ENCODE assay signal across 10 mouse cellular contexts in genomic region chr15:95935141-95935540, GRCm38 (mm10).
DNase-seq lines count a peak whose midpoint lies in the region; ATAC-seq and TF ChIP-seq lines count a peak whose summit lies in the region.
"Had no signal": no experiment of that assay in that cellular context is flagged by ENCODE, and none has a peak within 500 bp of the region (broad histone marks: within the 10 kb centered on the region; RNA-seq: fewer than 3 reads in every experiment).

No protein-coding gene starts in this region.

- H3K36me3 ChIP-seq in midbrain, postnatal 0 days (ENCODE audit: insufficient read depth, low read length): peaks cover 10% of the 10 kb centered on the region; the same call in 1 of the 2 replicates
- H3K36me3 ChIP-seq in midbrain, embryonic 13.5 days: peaks cover 26% of the 10 kb centered on the region
- no peaks in the 10 kb centered on the region for H3K36me3 ChIP-seq in kidney, adult 2 months (ENCODE audit: control insufficient read depth, insufficient read depth, low read length)

- H3K27me3 ChIP-seq in cerebellum, adult 2 months (ENCODE audit: control insufficient read depth, insufficient read depth, low read length): no peaks in the 10 kb centered on the region
- H3K27me3 ChIP-seq in midbrain, postnatal 0 days (ENCODE audit: insufficient read depth, low read length): no peaks in the 10 kb centered on the region
- no peaks in the 10 kb centered on the region for H3K27me3 ChIP-seq in midbrain, embryonic 13.5 days
- H3K27me3 ChIP-seq in kidney, adult 2 months (replicated peaks; ENCODE audit: control insufficient read depth, insufficient read depth, low read length): no peaks in the 10 kb centered on the region
- H3K27me3 ChIP-seq: megakaryocyte, embryonic 14.5 days had no signal

- no peak overlapping the region for H3K9ac ChIP-seq in midbrain, postnatal 0 days (replicated peaks; ENCODE audit: low read length, poor library complexity, severe bottlenecking)
- no peak overlapping the region for H3K9ac ChIP-seq in midbrain, embryonic 13.5 days (replicated peaks)

- DNase-seq in cerebellum, adult 2 months: peak; percentile 28 to 33
- peak; percentile 71 for DNase-seq in midbrain, postnatal 0 days (ENCODE audit: low spot score)
- peak; percentile 24 to 26 for DNase-seq in left cerebral cortex, adult 2 months (ENCODE audit: extremely low spot score in 1 of 2, low spot score in 2 of 2)
- peak; percentile 48 to 59 for DNase-seq in right cerebral cortex, postnatal 36 days (ENCODE audit: low spot score in 2 of 2)
- no peak for DNase-seq in kidney, adult 2 months
- no peak for DNase-seq in retina, embryonic 14.5 days (ENCODE audit: low spot score)
- DNase-seq: kidney, postnatal 4 days had no signal

- no peaks in the 10 kb centered on the region; the same call in 1 of the 2 replicates for H3K4me1 ChIP-seq in cerebellum, adult 2 months (ENCODE audit: control insufficient read depth, insufficient read depth, low read length)
- no peaks in the 10 kb centered on the region for H3K4me1 ChIP-seq in midbrain, postnatal 0 days (ENCODE audit: insufficient read depth, low read length)
- H3K4me1 ChIP-seq in midbrain, embryonic 13.5 days (replicated peaks): 0 out of 2 replicates have a peak, but pooled peaks cover 2% of the 10 kb centered on the region
- no peaks in the 10 kb centered on the region for H3K4me1 ChIP-seq in kidney, adult 2 months (ENCODE audit: control insufficient read depth, insufficient read depth, low read length)

- TF ChIP-seq POLR2A in cerebellum, adult 2 months (IDR thresholded peaks at IDR 0.05; ENCODE audit: borderline replicate concordance, insufficient read depth, low read length): no peak
- TF ChIP-seq POLR2A in kidney, adult 2 months (IDR thresholded peaks at IDR 0.05; ENCODE audit: low read depth, low read length): no peak

- WGBS in cerebellum, adult 2 months: 19% methylated on average over 11 of the region's 11 CpGs
- 62% methylated on average over 11 of the region's 11 CpGs for WGBS in midbrain, postnatal 0 days
- 83% methylated on average over 11 of the region's 11 CpGs for WGBS in midbrain, embryonic 13.5 days
- 90% methylated on average over 11 of the region's 11 CpGs for WGBS in kidney, adult 2 months

- intact Hi-C loops in left cerebral cortex, adult 2 months (cut with DNase I): no loop called here

- peak overlapping the region; percentile 26 for H3K4me3 ChIP-seq in cerebellum, adult 2 months (replicated peaks; ENCODE audit: insufficient read depth, low read depth, low read length)
- H3K4me3 ChIP-seq in midbrain, postnatal 0 days (ENCODE audit: low read depth, low read length): no peak overlapping the region
- H3K4me3 ChIP-seq in midbrain, embryonic 13.5 days (replicated peaks): no peak overlapping the region
- H3K4me3 ChIP-seq in left cerebral cortex, adult 2 months: peak overlapping the region; percentile 28
- no peak overlapping the region for H3K4me3 ChIP-seq in kidney, adult 2 months (ENCODE audit: insufficient read depth, low read depth, low read length)
- H3K4me3 ChIP-seq: megakaryocyte, embryonic 14.5 days had no signal

- H3K9me3 ChIP-seq in midbrain, postnatal 0 days (ENCODE audit: low read length): no peaks in the 10 kb centered on the region
- 0 out of 2 replicates have a peak, but pooled peaks cover 4% of the 10 kb centered on the region for H3K9me3 ChIP-seq in midbrain, embryonic 13.5 days

- TF ChIP-seq CTCF in cerebellum, adult 2 months (IDR thresholded peaks at IDR 0.05; ENCODE audit: borderline replicate concordance, insufficient read depth, low read depth, low read length): no peak
- TF ChIP-seq CTCF in midbrain, postnatal 0 days (IDR thresholded peaks at IDR 0.05): no peak
- TF ChIP-seq CTCF in left cerebral cortex, adult 2 months (IDR thresholded peaks at IDR 0.05): no peak; the same call in 1 of the 2 replicates
- no peak for TF ChIP-seq CTCF in kidney, adult 2 months (conservative IDR thresholded peaks at IDR 0.05; ENCODE audit: insufficient read depth, insufficient read length, low read depth, low read length)

- no peak for ATAC-seq in cerebellum, adult (ENCODE audit: insufficient number of reproducible peaks, low FRiP score, low TSS enrichment)
- no peak for ATAC-seq in midbrain, postnatal 0 days (ENCODE audit: low FRiP score)
- no peak for ATAC-seq in midbrain, embryonic 13.5 days

- no peak overlapping the region for H3K27ac ChIP-seq in cerebellum, adult 2 months (ENCODE audit: insufficient read depth, low read length)
- no peak overlapping the region for H3K27ac ChIP-seq in midbrain, postnatal 0 days (ENCODE audit: low read depth, low read length)
- no peak overlapping the region; the same call in 1 of the 2 replicates for H3K27ac ChIP-seq in midbrain, embryonic 13.5 days
- H3K27ac ChIP-seq in left cerebral cortex, adult 2 months: peak overlapping the region; percentile 55; the same call in 1 of the 2 replicates
- no peak overlapping the region for H3K27ac ChIP-seq in kidney, adult 2 months (ENCODE audit: insufficient read depth, low read depth, low read length)

- H3K4me2 ChIP-seq in midbrain, postnatal 0 days (ENCODE audit: low read depth, low read length, poor library complexity, severe bottlenecking): no peak overlapping the region
- H3K4me2 ChIP-seq in midbrain, embryonic 13.5 days (replicated peaks): no peak overlapping the region

Comparison
In these comparisons a context has a peak if more than half of its experiments do, and no peak if none do; other contexts are left out.
1. DNase-seq: peak in cerebellum, adult 2 months (2 of 2), midbrain, postnatal 0 days (single experiment), left cerebral cortex, adult 2 months (2 of 2) and right cerebral cortex, postnatal 36 days (2 of 2); none in kidney, adult 2 months (single experiment) and retina, embryonic 14.5 days (single experiment).
2. H3K4me3 ChIP-seq: peak in cerebellum, adult 2 months (single experiment) and left cerebral cortex, adult 2 months (single experiment); none in midbrain, postnatal 0 days (single experiment), midbrain, embryonic 13.5 days (single experiment) and kidney, adult 2 months (single experiment).